Mouse (Mus musculus) myocyte (in vitro differentiated cells): ENCODE results near the gene Agpat4. TPM values are rescaled to one million over a fixed set of nuclear protein-coding genes. Genes with fewer than 3 reads are reported as not detected.
A peak's percentile ranks its signal among the peaks of the same experiment; 100 is the strongest.

Experiments
- H3K27me3 ChIP-seq: one replicate; pipeline ENCODE4 v1.6.1; 2011; ENCODE audit not compliant: control insufficient read depth, insufficient read depth, insufficient read length
- H3K36me3 ChIP-seq: one replicate; pipeline ENCODE4 v1.6.1; 2011; ENCODE audit not compliant: control insufficient read depth, insufficient read depth
- H3K4me2 ChIP-seq: one replicate; pipeline ENCODE4 v1.6.1; 2011; ENCODE audit warnings: low read depth, control low read depth
- H3K4me3 ChIP-seq: one replicate; pipeline ENCODE4 v1.5.1; 2011; ENCODE audit warnings: mild to moderate bottlenecking, control low read depth, moderate library complexity
- H3K79me2 ChIP-seq: one replicate; pipeline ENCODE4 v1.6.1; 2011; ENCODE audit not compliant: control insufficient read depth, insufficient read depth
- H3ac ChIP-seq: one replicate; pipeline ENCODE4 v1.6.1; 2011; ENCODE audit not compliant: control insufficient read depth, insufficient read length
- CEBPB ChIP-seq: IDR thresholded peaks from 2 replicates; pipeline ENCODE4 v1.6.1; 2011; ENCODE audit warnings: mild to moderate bottlenecking, moderate library complexity; ENCODE audit not compliant: poor library complexity, insufficient read depth, severe bottlenecking
- E2F4 ChIP-seq: IDR thresholded peaks from one replicate; pipeline ENCODE4 v1.6.1; 2011; ENCODE audit warnings: mild to moderate bottlenecking, control low read depth, moderate library complexity; ENCODE audit not compliant: insufficient read depth
- MAX ChIP-seq: IDR thresholded peaks from one replicate; pipeline ENCODE4 v1.6.1; 2011; ENCODE audit warnings: low read depth, mild to moderate bottlenecking, control low read depth
- MYOD1 ChIP-seq, 3 experiments: IDR thresholded peaks; one replicate each; pipeline ENCODE4 v1.6.1; 2011; ENCODE audit warnings: control low read depth in 2 of 3, low read depth in 2 of 3, mild to moderate bottlenecking in 2 of 3, moderate library complexity in 1 of 3; ENCODE audit not compliant: insufficient read length in 2 of 3, control insufficient read depth in 1 of 3
- MYOG ChIP-seq, 3 experiments: IDR thresholded peaks; one replicate each; pipeline ENCODE4 v1.6.1; 2011; ENCODE audit warnings: control low read depth in 2 of 3, low read depth in 2 of 3, mild to moderate bottlenecking in 2 of 3; ENCODE audit not compliant: insufficient read length in 2 of 3, control insufficient read depth in 1 of 3, insufficient read depth in 1 of 3
- POLR2A ChIP-seq: IDR thresholded peaks from one replicate; pipeline ENCODE4 v1.6.1; 2011; ENCODE audit warnings: low read depth, mild to moderate bottlenecking, control low read depth, moderate library complexity; ENCODE audit not compliant: insufficient read length
- POLR2AphosphoS2 ChIP-seq: IDR thresholded peaks from one replicate; pipeline ENCODE4 v1.6.1; 2011; ENCODE audit warnings: low read depth, control low read depth; ENCODE audit not compliant: insufficient read length
- REST ChIP-seq: IDR thresholded peaks from one replicate; pipeline ENCODE4 v1.6.1; 2011; ENCODE audit warnings: mild to moderate bottlenecking, control low read depth, moderate library complexity; ENCODE audit not compliant: insufficient read depth, insufficient read length
- SRF ChIP-seq: IDR thresholded peaks from one replicate; pipeline ENCODE4 v1.6.1; 2011; ENCODE audit warnings: low read depth; ENCODE audit not compliant: control insufficient read depth, insufficient read length
- TCF12 ChIP-seq: IDR thresholded peaks from one replicate; pipeline ENCODE4 v1.6.1; 2011; ENCODE audit warnings: mild to moderate bottlenecking, control low read depth; ENCODE audit not compliant: poor library complexity, insufficient read depth, severe bottlenecking
- TCF3 ChIP-seq: IDR thresholded peaks from one replicate; pipeline ENCODE4 v1.6.1; 2011; ENCODE audit warnings: low read depth, control low read depth; ENCODE audit not compliant: insufficient read length
- USF1 ChIP-seq: IDR thresholded peaks from one replicate; pipeline ENCODE4 v1.6.1; 2011; ENCODE audit warnings: low read depth, mild to moderate bottlenecking, control low read depth, moderate library complexity
- polyA plus RNA-seq: library from polyadenylated mRNA; unstranded; fragments of >200 nt; fragmentation: generic; extraction: Trizol; gene quantifications from one replicate; pipeline ENCODE4 v1.2.1, GENCODE M21; 2012; ENCODE audit warnings: missing spikeins

Agpat4 gene
- polyA plus RNA-seq, 1 experiment = 35.8 TPM

DNA sequence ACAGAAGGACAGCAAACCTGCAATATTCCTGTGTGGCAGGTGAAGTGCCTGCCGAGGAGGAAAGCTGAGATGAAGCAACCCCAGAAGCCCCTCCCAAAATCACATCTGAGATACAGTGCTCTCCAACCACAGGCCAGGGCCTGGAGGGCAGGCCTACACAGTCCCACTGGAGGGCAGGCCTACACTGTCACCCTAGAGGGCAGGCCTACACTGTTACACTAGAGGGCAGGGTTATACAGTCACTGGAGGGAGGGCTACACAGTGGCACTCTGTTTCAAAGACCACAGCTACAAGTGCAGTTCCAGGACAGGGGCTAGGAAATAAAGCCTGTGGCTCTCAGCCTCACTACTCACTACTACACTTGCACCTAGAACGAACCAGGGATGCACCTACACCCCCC is 143.4 kb downstream of the Agpat4 start:
- H3K36me3 ChIP-seq = no peaks in the 10 kb centered on the region
- H3ac ChIP-seq = no peak overlapping the region
- H3K79me2 ChIP-seq = no peaks in the 10 kb centered on the region
- TF ChIP-seq POLR2AphosphoS2 = no peak
- H3K27me3 ChIP-seq = no peaks in the 10 kb centered on the region
- no peak overlapping the region for H3K4me3 ChIP-seq
- no peak overlapping the region for H3K4me2 ChIP-seq

- H3K27me3 ChIP-seq = no peaks in the 10 kb centered on the region
- no peak overlapping the region for H3ac ChIP-seq
- no peak for TF ChIP-seq MYOG (IDR thresholded peaks at IDR 0.05; ENCODE audit: control insufficient read depth in 1 of 3, insufficient read depth in 1 of 3, insufficient read length in 2 of 3, low read depth in 2 of 3)
- TF ChIP-seq POLR2AphosphoS2 = no peak
- no peak for TF ChIP-seq TCF3
- no peak for TF ChIP-seq E2F4
- no peak for TF ChIP-seq USF1
- TF ChIP-seq TCF12 = no peak
- TF ChIP-seq CEBPB = no peak
- no peak for TF ChIP-seq MYOD1 (IDR thresholded peaks at IDR 0.05; ENCODE audit: control insufficient read depth in 1 of 3, insufficient read length in 2 of 3, low read depth in 2 of 3)
- TF ChIP-seq MAX = no peak
- H3K36me3 ChIP-seq = no peaks in the 10 kb centered on the region
- no peak overlapping the region for H3K4me3 ChIP-seq
- no peak overlapping the region for H3K4me2 ChIP-seq
- no peaks in the 10 kb centered on the region for H3K79me2 ChIP-seq
Observed at GRCm38 (mm10) chr17:12262851-12263250, 144.3 kb downstream of the Agpat4 start.

GRCm38 (mm10) chr17:12263787-12264186 is 145.3 kb downstream of the Agpat4 start:
- H3K36me3 ChIP-seq = no peaks in the 10 kb centered on the region
- H3K4me2 ChIP-seq = no peak overlapping the region
- no peaks in the 10 kb centered on the region for H3K79me2 ChIP-seq
- no peak overlapping the region for H3K4me3 ChIP-seq
- H3K27me3 ChIP-seq = no peaks in the 10 kb centered on the region
- no peak overlapping the region for H3ac ChIP-seq
- TF ChIP-seq POLR2AphosphoS2 = no peak
- no peak for TF ChIP-seq CEBPB
- TF ChIP-seq TCF12 = no peak
- TF ChIP-seq SRF = no peak
- TF ChIP-seq MAX = no peak
- TF ChIP-seq REST = no peak
- TF ChIP-seq E2F4 = no peak
- no peak for TF ChIP-seq MYOD1 (IDR thresholded peaks at IDR 0.05; ENCODE audit: control insufficient read depth in 1 of 3, insufficient read length in 2 of 3, low read depth in 2 of 3)
- TF ChIP-seq POLR2A = no peak
- TF ChIP-seq USF1 = no peak
- TF ChIP-seq TCF3 = no peak

- H3K4me3 ChIP-seq = no peak overlapping the region
- no peak overlapping the region for H3K4me2 ChIP-seq
- H3K27me3 ChIP-seq = no peaks in the 10 kb centered on the region
- H3K36me3 ChIP-seq = no peaks in the 10 kb centered on the region
- H3ac ChIP-seq = no peak overlapping the region
- no peaks in the 10 kb centered on the region for H3K79me2 ChIP-seq
- TF ChIP-seq POLR2A = no peak
- TF ChIP-seq MYOG (IDR thresholded peaks at IDR 0.05; ENCODE audit: control insufficient read depth in 1 of 3, insufficient read depth in 1 of 3, insufficient read length in 2 of 3, low read depth in 2 of 3) = no peak
- no peak for TF ChIP-seq USF1
- TF ChIP-seq POLR2AphosphoS2 = no peak
- no peak for TF ChIP-seq SRF
- TF ChIP-seq MYOD1 (IDR thresholded peaks at IDR 0.05; ENCODE audit: control insufficient read depth in 1 of 3, insufficient read length in 2 of 3, low read depth in 2 of 3) = no peak
- no peak for TF ChIP-seq CEBPB
- no peak for TF ChIP-seq TCF3
- no peak for TF ChIP-seq REST
- no peak for TF ChIP-seq MAX
- no peak for TF ChIP-seq E2F4
- no peak for TF ChIP-seq TCF12
Observed at GRCm38 (mm10) chr17:12264293-12264692, 145.8 kb downstream of the Agpat4 start.

- Histone ChIP-seq H3K4me2 (peak overlapping the region; percentile 55), H3K4me3 (no peak overlapping the region), H3ac (no peak overlapping the region), H3K36me3 (no peaks in the 10 kb centered on the region), H3K27me3 (no peaks in the 10 kb centered on the region), H3K79me2 (peaks cover 5% of the 10 kb centered on the region)
- peak; percentile 42 to 83 (median 67) for TF ChIP-seq MYOD1 (IDR thresholded peaks at IDR 0.05; ENCODE audit: control insufficient read depth in 1 of 3, insufficient read length in 2 of 3, low read depth in 2 of 3)
- no peak for TF ChIP-seq E2F4
- peak; percentile 61 for TF ChIP-seq TCF12
- TF ChIP-seq MYOG (IDR thresholded peaks at IDR 0.05; ENCODE audit: control insufficient read depth in 1 of 3, insufficient read depth in 1 of 3, insufficient read length in 2 of 3, low read depth in 2 of 3) = peak; percentile 41 to 77 (median 70)
Observed at GRCm38 (mm10) chr17:12265969-12266925, 147.7 kb downstream of the Agpat4 start.
